Mouse (Mus musculus) hindbrain, embryonic 13.5 days (tissue): ENCODE measurements around the gene Tdrkh. TPM values are rescaled to one million over a fixed set of nuclear protein-coding genes. Genes with fewer than 3 reads are reported as not detected.
A peak's percentile ranks its signal among the peaks of the same experiment; 100 is the strongest.

Experiments used
- ATAC-seq: fragments of 200-750 bp; cut with Nextera tagmentation; 2 replicates; pipeline ENCODE4 v1.8.0; 2017; ENCODE audit warnings: moderate TSS enrichment; ENCODE audit not compliant: low FRiP score
- H3K27ac ChIP-seq: fragments of 300-500 bp; sonication (generic); 2 replicates; pipeline ENCODE4 v1.5.1; 2015; ENCODE audit warnings: inconsistent platforms, mild to moderate bottlenecking, moderate library complexity
- H3K27me3 ChIP-seq: fragments of 300-500 bp; sonication (generic); 2 replicates; pipeline ENCODE4 v1.6.1; 2015; ENCODE audit warnings: mild to moderate bottlenecking, inconsistent platforms
- H3K36me3 ChIP-seq: fragments of 300-500 bp; sonication (generic); 2 replicates; pipeline ENCODE4 v1.6.1; 2015; ENCODE audit warnings: mild to moderate bottlenecking, inconsistent platforms
- H3K4me1 ChIP-seq: fragments of 300-500 bp; sonication (generic); replicated peaks from 2 replicates; pipeline ENCODE4 v1.6.1; 2015; ENCODE audit warnings: inconsistent platforms
- H3K4me2 ChIP-seq: fragments of 300-500 bp; sonication (generic); 2 replicates; pipeline ENCODE4 v1.6.1; 2015; ENCODE audit warnings: inconsistent platforms, mild to moderate bottlenecking, moderate library complexity
- H3K4me3 ChIP-seq: fragments of 300-500 bp; sonication (generic); 2 replicates; pipeline ENCODE4 v1.5.1; 2015; ENCODE audit warnings: mild to moderate bottlenecking, inconsistent platforms
- H3K9ac ChIP-seq: fragments of 300-500 bp; sonication (generic); 2 replicates; pipeline ENCODE4 v1.6.1; 2015; ENCODE audit warnings: mild to moderate bottlenecking, inconsistent platforms
- H3K9me3 ChIP-seq: fragments of 300-500 bp; sonication (generic); 2 replicates; pipeline ENCODE4 v1.6.1; 2016; ENCODE audit warnings: inconsistent platforms
- WGBS: fragments of 180-500 bp; shearing (Covaris S2); methylation state at CpG from one replicate; pipeline ENCODE4 v1.1.7; 2015; 5-methylcytosine and 5-hydroxymethylcytosine counted together
- polyA plus RNA-seq: library from polyadenylated mRNA; unstranded; fragments of >200 nt; fragmentation: Nextera tagmentation; extraction: Ambion mirVana; gene quantifications from 2 replicates; pipeline ENCODE4 v1.2.1, GENCODE M21; 2015

Gene Tdrkh
- polyA plus RNA-seq, 1 experiment from 2014 or later: 58.8 TPM

GRCm38 (mm10) chr3:94472447-94473114 lies 59.5 kb downstream of the Tdrkh start:
- Histone ChIP-seq H3K36me3 (no peaks in the 10 kb centered on the region), H3K9me3 (no peaks in the 10 kb centered on the region), H3K4me2 (peak overlapping the region; percentile 57), H3K4me1 (peaks cover 32% of the 10 kb centered on the region), H3K4me3 (peak overlapping the region; percentile 36), H3K9ac (peak overlapping the region; percentile 51), H3K27me3 (no peaks in the 10 kb centered on the region), H3K27ac (no peak overlapping the region)
- ATAC-seq: peak; percentile 38; the same call in 1 of the 2 replicates
- 13% methylated on average over 28 of the region's 28 CpGs for WGBS

GRCm38 (mm10) chr3:94473115-94473505 lies 60.0 kb downstream of the Tdrkh start:
- Histone ChIP-seq H3K4me3 (no peak overlapping the region), H3K4me2 (peak overlapping the region; percentile 57), H3K9me3 (no peaks in the 10 kb centered on the region), H3K27me3 (no peaks in the 10 kb centered on the region), H3K36me3 (no peaks in the 10 kb centered on the region), H3K4me1 (peaks cover 32% of the 10 kb centered on the region), H3K9ac (no peak overlapping the region), H3K27ac (no peak overlapping the region)
- ATAC-seq: no peak
- WGBS: 57% methylated on average over 10 of the region's 10 CpGs

- Histone ChIP-seq H3K4me2 (no peak overlapping the region), H3K27me3 (no peaks in the 10 kb centered on the region), H3K27ac (no peak overlapping the region), H3K4me3 (no peak overlapping the region), H3K9me3 (no peaks in the 10 kb centered on the region), H3K4me1 (peaks cover 32% of the 10 kb centered on the region), H3K9ac (no peak overlapping the region), H3K36me3 (no peaks in the 10 kb centered on the region)
- WGBS: 84% methylated on average over 5 of the region's 5 CpGs
- no peak for ATAC-seq
Observed at GRCm38 (mm10) chr3:94473567-94474232, 60.6 kb downstream of the Tdrkh start.

- H3K27me3 ChIP-seq: no peaks in the 10 kb centered on the region
- H3K36me3 ChIP-seq: peaks cover 8% of the 10 kb centered on the region
- no peak for ATAC-seq
- no peak overlapping the region for H3K4me3 ChIP-seq
- H3K9me3 ChIP-seq: no peaks in the 10 kb centered on the region
- no peak overlapping the region; the same call in 1 of the 2 replicates for H3K4me2 ChIP-seq
- peaks cover 56% of the 10 kb centered on the region for H3K4me1 ChIP-seq
- peak overlapping the region; percentile 71 for H3K9ac ChIP-seq
- WGBS: 73% methylated on average over 8 of the region's 8 CpGs
- H3K27ac ChIP-seq: peak overlapping the region; percentile 94
Observed at GRCm38 (mm10) chr3:94476301-94477035, 63.4 kb downstream of the Tdrkh start.

- H3K4me2 ChIP-seq: peak overlapping the region; percentile 98
- no peaks in the 10 kb centered on the region for H3K27me3 ChIP-seq
- H3K27ac ChIP-seq: peak overlapping the region; percentile 94
- H3K4me1 ChIP-seq: peaks cover 61% of the 10 kb centered on the region
- H3K9me3 ChIP-seq: no peaks in the 10 kb centered on the region
- peak overlapping the region; percentile 77 for H3K4me3 ChIP-seq
- 22% methylated on average over 4 of the region's 4 CpGs for WGBS
- H3K9ac ChIP-seq: peak overlapping the region; percentile 71
- H3K36me3 ChIP-seq: peaks cover 17% of the 10 kb centered on the region
- peak; percentile 9; the same call in 1 of the 2 replicates for ATAC-seq
Observed at GRCm38 (mm10) chr3:94477444-94477843, 64.4 kb downstream of the Tdrkh start.

- peak within 1 kb of the TSS; percentile 98 for H3K4me2 ChIP-seq
- H3K4me3 ChIP-seq: peak within 1 kb of the TSS; percentile 77
- H3K27ac ChIP-seq: peak within 1 kb of the TSS; percentile 94
- peaks cover 62% of the 10 kb centered on the region for H3K4me1 ChIP-seq
- H3K27me3 ChIP-seq: no peaks in the 10 kb centered on the region
- H3K9me3 ChIP-seq: no peaks in the 10 kb centered on the region
- peak; percentile 94 for ATAC-seq
- WGBS: 0% methylated on average over 10 of the region's 14 CpGs
- peaks cover 18% of the 10 kb centered on the region for H3K36me3 ChIP-seq
- peak within 1 kb of the TSS; percentile 93 for H3K9ac ChIP-seq
Observed at GRCm38 (mm10) chr3:94477981-94478422, 64.9 kb downstream of the Tdrkh start, which contains the start of gene Celf3. Celf3 (plus strand) TSS chr3:94478295.

GRCm38 (mm10) chr3:94478591-94479169 lies 65.6 kb downstream of the Tdrkh start:
- H3K4me2 ChIP-seq: peak overlapping the region; percentile 98
- H3K36me3 ChIP-seq: peaks cover 18% of the 10 kb centered on the region
- peak overlapping the region; percentile 77 for H3K4me3 ChIP-seq
- ATAC-seq: peak; percentile 6; the same call in 1 of the 2 replicates
- peaks cover 66% of the 10 kb centered on the region for H3K4me1 ChIP-seq
- 1% methylated on average over 9 of the region's 9 CpGs for WGBS
- peak overlapping the region; percentile 93 for H3K9ac ChIP-seq
- H3K27ac ChIP-seq: peak overlapping the region; percentile 94
- H3K27me3 ChIP-seq: no peaks in the 10 kb centered on the region
- H3K9me3 ChIP-seq: no peaks in the 10 kb centered on the region

GRCm38 (mm10) chr3:94479564-94479963 lies 66.5 kb downstream of the Tdrkh start:
- 10% methylated on average over 11 of the region's 11 CpGs for WGBS
- Histone ChIP-seq H3K9ac (peak overlapping the region; percentile 93), H3K27ac (peak overlapping the region; percentile 94), H3K4me2 (peak overlapping the region; percentile 98), H3K4me3 (peak overlapping the region; percentile 77), H3K9me3 (no peaks in the 10 kb centered on the region), H3K4me1 (peaks cover 75% of the 10 kb centered on the region), H3K36me3 (peaks cover 20% of the 10 kb centered on the region), H3K27me3 (no peaks in the 10 kb centered on the region)
- no peak for ATAC-seq

- Histone ChIP-seq H3K4me1 (peaks cover 83% of the 10 kb centered on the region), H3K9me3 (no peaks in the 10 kb centered on the region), H3K4me3 (peak within 1 kb of the TSS; percentile 77), H3K36me3 (peaks cover 28% of the 10 kb centered on the region), H3K4me2 (peak within 1 kb of the TSS; percentile 98), H3K9ac (peak within 1 kb of the TSS; percentile 93), H3K27me3 (no peaks in the 10 kb centered on the region), H3K27ac (peak within 1 kb of the TSS; percentile 94)
- ATAC-seq: no peak
- 8% methylated on average over 16 of the region's 16 CpGs for WGBS
Observed at GRCm38 (mm10) chr3:94480291-94480884, 67.3 kb downstream of the Tdrkh start, which contains the start of gene Riiad1. Riiad1 (minus strand) TSS chr3:94480341.

GRCm38 (mm10) chr3:94481429-94481828 lies 68.4 kb downstream of the Tdrkh start:
- no peak for ATAC-seq
- peak overlapping the region; percentile 98 for H3K4me2 ChIP-seq
- H3K36me3 ChIP-seq: peaks cover 38% of the 10 kb centered on the region
- peak overlapping the region; percentile 93 for H3K9ac ChIP-seq
- peak overlapping the region; percentile 77; the same call in 1 of the 2 replicates for H3K4me3 ChIP-seq
- peak overlapping the region; percentile 94 for H3K27ac ChIP-seq
- 70% methylated on average over 4 of the region's 4 CpGs for WGBS
- H3K9me3 ChIP-seq: no peaks in the 10 kb centered on the region
- peaks cover 89% of the 10 kb centered on the region for H3K4me1 ChIP-seq
- H3K27me3 ChIP-seq: no peaks in the 10 kb centered on the region

GRCm38 (mm10) chr3:94482764-94483385 lies 69.8 kb downstream of the Tdrkh start:
- Histone ChIP-seq H3K9me3 (no peaks in the 10 kb centered on the region), H3K36me3 (peaks cover 52% of the 10 kb centered on the region), H3K27me3 (no peaks in the 10 kb centered on the region), H3K4me2 (peak overlapping the region; percentile 98), H3K9ac (peak overlapping the region; percentile 93; the same call in 1 of the 2 replicates), H3K4me1 (peaks cover 94% of the 10 kb centered on the region), H3K4me3 (no peak overlapping the region), H3K27ac (peak overlapping the region; percentile 95)
- WGBS: 82% methylated on average over 17 of the region's 17 CpGs
- no peak for ATAC-seq
